ENCODE assay signal across 14 mouse cellular contexts in the genomic region with DNA sequence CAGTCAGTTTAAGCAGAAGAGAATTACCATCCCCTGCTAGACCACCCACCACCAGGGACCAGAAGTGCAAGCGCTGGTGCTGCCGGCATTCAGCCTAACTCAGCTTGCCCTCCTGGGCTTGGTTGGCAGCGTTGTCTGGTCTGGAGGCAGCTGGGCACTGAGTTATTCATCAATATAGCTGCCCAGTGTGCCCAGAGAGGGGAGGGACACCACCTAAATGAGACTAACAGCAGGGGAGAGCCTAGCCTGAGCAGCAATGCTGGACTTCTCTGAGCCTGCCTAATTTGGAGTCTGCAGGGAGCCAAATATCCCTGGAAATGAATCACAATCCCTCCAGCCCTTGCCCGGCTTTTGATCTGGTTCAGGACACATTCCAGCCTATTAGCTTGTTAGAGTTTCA. TPM values are rescaled to one million over a fixed set of nuclear protein-coding genes. Genes with fewer than 3 reads are reported as not detected.
DNase-seq lines count a peak whose midpoint lies in the region; ATAC-seq lines count a peak whose summit lies in the region.
"Had no signal": no experiment of that assay in that cellular context is flagged by ENCODE, and none has a peak within 500 bp of the region (broad histone marks: within the 10 kb centered on the region; RNA-seq: fewer than 3 reads in every experiment).

No protein-coding gene starts in this region.

- H3K27ac ChIP-seq in embryonic facial prominence, embryonic 11.5 days (replicated peaks; ENCODE audit: low read depth, low read length): no peak overlapping the region
- H3K27ac ChIP-seq in embryonic facial prominence, embryonic 10.5 days (replicated peaks): no peak overlapping the region
- H3K27ac ChIP-seq in midbrain, embryonic 10.5 days (replicated peaks): no peak overlapping the region
- no peak overlapping the region for H3K27ac ChIP-seq in midbrain, embryonic 11.5 days (ENCODE audit: low read depth, low read length)
- H3K27ac ChIP-seq in hindbrain, embryonic 16.5 days (ENCODE audit: low read depth, low read length): no peak overlapping the region
- H3K27ac ChIP-seq in neural tube, embryonic 15.5 days (replicated peaks): no peak overlapping the region
- H3K27ac ChIP-seq: heart, adult 2 months; kidney, embryonic 15.5 days; left cerebral cortex, adult 2 months; liver, embryonic 13.5 days had no signal

- ATAC-seq in embryonic facial prominence, embryonic 11.5 days (replicated peaks; ENCODE audit: insufficient number of reproducible peaks, low FRiP score, low TSS enrichment, low read depth): no peak
- no peak for ATAC-seq in midbrain, embryonic 11.5 days (ENCODE audit: low FRiP score)
- peak; percentile 90 for ATAC-seq in hindbrain, embryonic 16.5 days
- peak; percentile 50 for ATAC-seq in neural tube, embryonic 15.5 days (ENCODE audit: low FRiP score)

- H3K4me2 ChIP-seq in embryonic facial prominence, embryonic 11.5 days (ENCODE audit: low read depth, low read length): no peak overlapping the region
- no peak overlapping the region for H3K4me2 ChIP-seq in midbrain, embryonic 11.5 days
- H3K4me2 ChIP-seq in hindbrain, embryonic 16.5 days (ENCODE audit: low read length): no peak overlapping the region; the same call in 1 of the 2 replicates
- H3K4me2 ChIP-seq in neural tube, embryonic 15.5 days: no peak overlapping the region
- H3K4me2 ChIP-seq: kidney, embryonic 15.5 days; liver, embryonic 13.5 days had no signal

- WGBS in embryonic facial prominence, embryonic 11.5 days: 15% methylated on average over 4 of the region's 4 CpGs
- 15% methylated on average over 4 of the region's 4 CpGs for WGBS in embryonic facial prominence, embryonic 10.5 days
- WGBS in midbrain, embryonic 10.5 days: 5% methylated on average over 4 of the region's 4 CpGs
- WGBS in midbrain, embryonic 11.5 days: 4% methylated on average over 4 of the region's 4 CpGs
- WGBS in hindbrain, embryonic 16.5 days: 20% methylated on average over 4 of the region's 4 CpGs
- 5% methylated on average over 4 of the region's 4 CpGs for WGBS in neural tube, embryonic 15.5 days

- H3K9ac ChIP-seq in embryonic facial prominence, embryonic 11.5 days (replicated peaks; ENCODE audit: low read length): no peak overlapping the region
- H3K9ac ChIP-seq in midbrain, embryonic 11.5 days (ENCODE audit: low read length): no peak overlapping the region
- no peak overlapping the region for H3K9ac ChIP-seq in hindbrain, embryonic 16.5 days (ENCODE audit: low read depth, low read length)
- no peak overlapping the region for H3K9ac ChIP-seq in neural tube, embryonic 15.5 days (replicated peaks)
- H3K9ac ChIP-seq: kidney, embryonic 15.5 days; liver, embryonic 13.5 days had no signal

- no peaks in the 10 kb centered on the region for H3K4me1 ChIP-seq in embryonic facial prominence, embryonic 11.5 days (ENCODE audit: control insufficient read depth, insufficient read depth, low read length)
- H3K4me1 ChIP-seq in embryonic facial prominence, embryonic 10.5 days: peaks cover 16% of the 10 kb centered on the region
- H3K4me1 ChIP-seq in midbrain, embryonic 10.5 days: peaks cover 11% of the 10 kb centered on the region
- 0 out of 2 replicates have a peak, but pooled peaks cover 2% of the 10 kb centered on the region for H3K4me1 ChIP-seq in midbrain, embryonic 11.5 days (ENCODE audit: control insufficient read depth, insufficient read depth, low read length)
- no peaks in the 10 kb centered on the region; the same call in 1 of the 2 replicates for H3K4me1 ChIP-seq in hindbrain, embryonic 16.5 days (ENCODE audit: control insufficient read depth, insufficient read depth, low read depth, low read length)
- H3K4me1 ChIP-seq in neural tube, embryonic 15.5 days: peaks cover 10% of the 10 kb centered on the region
- H3K4me1 ChIP-seq: liver, embryonic 13.5 days had no signal

- no peaks in the 10 kb centered on the region for H3K9me3 ChIP-seq in embryonic facial prominence, embryonic 11.5 days (replicated peaks; ENCODE audit: control insufficient read depth, low read length)
- H3K9me3 ChIP-seq in embryonic facial prominence, embryonic 10.5 days: no peaks in the 10 kb centered on the region
- H3K9me3 ChIP-seq in midbrain, embryonic 10.5 days (replicated peaks): no peaks in the 10 kb centered on the region
- no peaks in the 10 kb centered on the region for H3K9me3 ChIP-seq in midbrain, embryonic 11.5 days (ENCODE audit: control insufficient read depth, low read length)
- H3K9me3 ChIP-seq in hindbrain, embryonic 16.5 days (ENCODE audit: control insufficient read depth, low read length): no peaks in the 10 kb centered on the region
- H3K9me3 ChIP-seq in neural tube, embryonic 15.5 days (replicated peaks): no peaks in the 10 kb centered on the region
- H3K9me3 ChIP-seq: kidney, embryonic 15.5 days; liver, embryonic 13.5 days had no signal

- no peak overlapping the region for H3K4me3 ChIP-seq in embryonic facial prominence, embryonic 11.5 days (ENCODE audit: low read depth, low read length)
- H3K4me3 ChIP-seq in embryonic facial prominence, embryonic 10.5 days: no peak overlapping the region
- no peak overlapping the region for H3K4me3 ChIP-seq in midbrain, embryonic 10.5 days
- no peak overlapping the region for H3K4me3 ChIP-seq in midbrain, embryonic 11.5 days (ENCODE audit: low read depth, low read length)
- H3K4me3 ChIP-seq in hindbrain, embryonic 16.5 days (ENCODE audit: low read length): no peak overlapping the region
- no peak overlapping the region for H3K4me3 ChIP-seq in neural tube, embryonic 15.5 days (replicated peaks)
- H3K4me3 ChIP-seq: heart, adult 2 months; kidney, embryonic 15.5 days; left cerebral cortex, adult 2 months; liver, embryonic 13.5 days had no signal

- no peaks in the 10 kb centered on the region for H3K36me3 ChIP-seq in embryonic facial prominence, embryonic 11.5 days (replicated peaks; ENCODE audit: control insufficient read depth, insufficient read depth, low read depth, low read length)
- no peaks in the 10 kb centered on the region for H3K36me3 ChIP-seq in embryonic facial prominence, embryonic 10.5 days (replicated peaks)
- H3K36me3 ChIP-seq in midbrain, embryonic 10.5 days: no peaks in the 10 kb centered on the region
- no peaks in the 10 kb centered on the region for H3K36me3 ChIP-seq in midbrain, embryonic 11.5 days (ENCODE audit: control insufficient read depth, insufficient read depth, low read length)
- no peaks in the 10 kb centered on the region for H3K36me3 ChIP-seq in hindbrain, embryonic 16.5 days (ENCODE audit: control insufficient read depth, insufficient read depth, low read length)
- no peaks in the 10 kb centered on the region for H3K36me3 ChIP-seq in neural tube, embryonic 15.5 days
- H3K36me3 ChIP-seq: G1E; kidney, embryonic 15.5 days; liver, embryonic 13.5 days had no signal

- H3K27me3 ChIP-seq in embryonic facial prominence, embryonic 11.5 days (ENCODE audit: control insufficient read depth, insufficient read depth, low read length): no peaks in the 10 kb centered on the region
- peaks cover 37% of the 10 kb centered on the region for H3K27me3 ChIP-seq in embryonic facial prominence, embryonic 10.5 days (replicated peaks; ENCODE audit: low read depth, poor library complexity, severe bottlenecking)
- peaks cover 90% of the 10 kb centered on the region for H3K27me3 ChIP-seq in midbrain, embryonic 10.5 days (ENCODE audit: low read depth, poor library complexity, severe bottlenecking)
- H3K27me3 ChIP-seq in midbrain, embryonic 11.5 days (ENCODE audit: control insufficient read depth, insufficient read depth, low read length): peaks cover 43% of the 10 kb centered on the region
- peaks cover 2% of the 10 kb centered on the region for H3K27me3 ChIP-seq in hindbrain, embryonic 16.5 days (replicated peaks; ENCODE audit: control insufficient read depth, insufficient read depth, low read length)
- peaks cover 21% of the 10 kb centered on the region for H3K27me3 ChIP-seq in neural tube, embryonic 15.5 days (replicated peaks)
- H3K27me3 ChIP-seq: kidney, embryonic 15.5 days; liver, embryonic 13.5 days had no signal

- peak; percentile 13 for DNase-seq in embryonic facial prominence, embryonic 11.5 days (ENCODE audit: low spot score)
- no peak for DNase-seq in embryonic facial prominence, embryonic 10.5 days (ENCODE audit: low spot score)
- DNase-seq in midbrain, embryonic 10.5 days (ENCODE audit: low spot score): peak; percentile 28
- DNase-seq in midbrain, embryonic 11.5 days (ENCODE audit: low spot score, missing footprints): no peak
- no peak for DNase-seq in frontal cortex, postnatal 10 days (ENCODE audit: low spot score in 2 of 2)
- DNase-seq in kidney, adult 18-20 months: no peak
- DNase-seq: heart, adult 2 months; liver, embryonic 13.5 days; thymus, adult 18-20 months had no signal

RNA-seq across cellular contexts. Expression of gene Oxtr, which starts 20.6 kb away (rescaled TPM):
- 0.21 and 0.22 TPM in 2 replicates for polyA plus RNA-seq in embryonic facial prominence, embryonic 11.5 days (2014; fragmentation: Nextera tagmentation; extraction: Ambion mirVana)
- polyA plus RNA-seq in embryonic facial prominence, embryonic 10.5 days (2016; fragmentation: Nextera tagmentation; extraction: Ambion mirVana): 0.03 and 0.06 TPM in 2 replicates
- 0.11 and 0.20 TPM in 2 replicates for polyA plus RNA-seq in midbrain, embryonic 10.5 days (2016; fragmentation: Nextera tagmentation; extraction: Ambion mirVana)
- 0.11 and 0.26 TPM in 2 replicates for polyA plus RNA-seq in midbrain, embryonic 11.5 days (2014; fragmentation: Nextera tagmentation; extraction: Ambion mirVana)
- 2.4 and 2.9 TPM in 2 replicates for polyA plus RNA-seq in hindbrain, embryonic 16.5 days (2015; fragmentation: Nextera tagmentation; extraction: Ambion mirVana)
- polyA plus RNA-seq in neural tube, embryonic 15.5 days (2015; fragmentation: Nextera tagmentation; extraction: Ambion mirVana): 1.8 TPM in 2 replicates
- polyA plus RNA-seq: liver, embryonic 13.5 days had no signal

RNA-seq across cellular contexts. Expression of gene Cav3, which starts 51.0 kb away (rescaled TPM):
- 0.72 TPM in 1 of 2 replicates, not detected in the other for polyA plus RNA-seq in embryonic facial prominence, embryonic 11.5 days (2014; fragmentation: Nextera tagmentation; extraction: Ambion mirVana)
- not detected in 2 replicates for polyA plus RNA-seq in embryonic facial prominence, embryonic 10.5 days (2016; fragmentation: Nextera tagmentation; extraction: Ambion mirVana)
- not detected in 2 replicates for polyA plus RNA-seq in midbrain, embryonic 10.5 days (2016; fragmentation: Nextera tagmentation; extraction: Ambion mirVana)
- polyA plus RNA-seq in midbrain, embryonic 11.5 days (2014; fragmentation: Nextera tagmentation; extraction: Ambion mirVana): 0.11 TPM in 1 of 2 replicates, not detected in the other
- 2.3 TPM in 1 of 2 replicates, not detected in the other for polyA plus RNA-seq in hindbrain, embryonic 16.5 days (2015; fragmentation: Nextera tagmentation; extraction: Ambion mirVana)
- polyA plus RNA-seq in neural tube, embryonic 15.5 days (2015; fragmentation: Nextera tagmentation; extraction: Ambion mirVana): 1.7 and 2.9 TPM in 2 replicates
- polyA plus RNA-seq: G1E had no signal

Comparison
In these comparisons a context has a peak if more than half of its experiments do, and no peak if none do; other contexts are left out.
1. DNase-seq: peak in embryonic facial prominence, embryonic 11.5 days (single experiment) and midbrain, embryonic 10.5 days (single experiment); none in embryonic facial prominence, embryonic 10.5 days (single experiment), midbrain, embryonic 11.5 days (single experiment), frontal cortex, postnatal 10 days (0 of 2) and kidney, adult 18-20 months (single experiment).
2. ATAC-seq: peak in hindbrain, embryonic 16.5 days (single experiment) and neural tube, embryonic 15.5 days (single experiment); none in embryonic facial prominence, embryonic 11.5 days (single experiment) and midbrain, embryonic 11.5 days (single experiment).